Mouse (Mus musculus): ENCODE measurements at regions not wholly inside any gene's neighbourhood (a gene's known extent, or its start where the extent isn't known, plus 50 kb on each side); places are given as distances from the start of the nearest gene placed in this dataset.

- no peak for DNase-seq
Observed at GRCm38 (mm10) chr2:137704948-137705723, 551.2 kb upstream of the Btbd3 start.

- DNase-seq = no peak
Observed at GRCm38 (mm10) chr2:137704565-137704947, 551.8 kb upstream of the Btbd3 start.

- no peak for DNase-seq
Observed at GRCm38 (mm10) chr2:137704051-137704450, 552.3 kb upstream of the Btbd3 start.

GRCm38 (mm10) chr2:137695885-137696284, 560.5 kb upstream of the Btbd3 start:
- no peak for DNase-seq

- DNase-seq = no peak
Observed at GRCm38 (mm10) chr2:137694020-137694419, 562.3 kb upstream of the Btbd3 start.

- DNase-seq = no peak
Observed at GRCm38 (mm10) chr2:137687208-137687607, 569.2 kb upstream of the Btbd3 start.

GRCm38 (mm10) chr2:137686735-137687134, 569.6 kb upstream of the Btbd3 start:
- DNase-seq = no peak

- no peak for DNase-seq
Observed at GRCm38 (mm10) chr2:137681762-137682161, 565.3 kb upstream of the Jag1 start.

- no peak for DNase-seq
Observed at GRCm38 (mm10) chr2:137663171-137663570, 546.7 kb upstream of the Jag1 start.

GRCm38 (mm10) chr2:137662216-137662615, 545.8 kb upstream of the Jag1 start:
- DNase-seq = no peak

- no peak for DNase-seq
Observed at GRCm38 (mm10) chr2:137660449-137660848, 544.0 kb upstream of the Jag1 start.

GRCm38 (mm10) chr2:137654296-137654695, 537.9 kb upstream of the Jag1 start:
- no peak for DNase-seq

- no peak for DNase-seq
Observed at GRCm38 (mm10) chr2:137644160-137644559, 527.7 kb upstream of the Jag1 start.

- DNase-seq = peak; percentile 32 to 68
Observed at GRCm38 (mm10) chr2:137643269-137644055, 527.0 kb upstream of the Jag1 start.

- DNase-seq = no peak
Observed at GRCm38 (mm10) chr2:137635019-137635621, 518.7 kb upstream of the Jag1 start.

- DNase-seq = no peak
Observed at GRCm38 (mm10) chr2:137616637-137617036, 500.2 kb upstream of the Jag1 start.

GRCm38 (mm10) chr2:137613791-137614190, 497.3 kb upstream of the Jag1 start:
- DNase-seq = no peak

GRCm38 (mm10) chr2:137608506-137608905, 492.1 kb upstream of the Jag1 start:
- peak in 1 of 2 experiments; percentile 35 for DNase-seq

GRCm38 (mm10) chr2:137598136-137598535, 481.7 kb upstream of the Jag1 start:
- no peak for DNase-seq

GRCm38 (mm10) chr2:137594509-137594908, 478.1 kb upstream of the Jag1 start:
- DNase-seq = no peak

- no peak for DNase-seq
Observed at GRCm38 (mm10) chr2:137591551-137591950, 475.1 kb upstream of the Jag1 start.

- no peak for DNase-seq
Observed at GRCm38 (mm10) chr2:137581491-137581890, 465.0 kb upstream of the Jag1 start.

- DNase-seq = no peak
Observed at GRCm38 (mm10) chr2:137575750-137576149, 459.3 kb upstream of the Jag1 start.

All from kidney, postnatal 25 days (tissue).